Mouse (Mus musculus) CH12.LX (cell line): Measurements from ENCODE around the gene Fam13a. TPM values are rescaled to one million over a fixed set of nuclear protein-coding genes. Genes with fewer than 3 reads are reported as not detected.

ENCODE experiments used
- DNase-seq: peaks from one replicate; pipeline ENCODE4 v3.0.0-alpha.2; 2013; ENCODE audit errors: extremely low read depth
- H3K27ac ChIP-seq: 2 replicates; pipeline ENCODE4 v1.5.1; 2012; ENCODE audit warnings: low read depth, mild to moderate bottlenecking, control low read depth, moderate library complexity; ENCODE audit not compliant: insufficient read depth
- H3K27me3 ChIP-seq: replicated peaks from 2 replicates; pipeline ENCODE3; 2012; ENCODE audit warnings: inconsistent platforms
- H3K36me3 ChIP-seq, 2 experiments: replicated peaks in 1 of 2; 2 replicates each; pipeline versions ENCODE3 to v1.6.1; 2012; ENCODE audit warnings: inconsistent platforms in 1 of 2, low read length in 1 of 2, mild to moderate bottlenecking in 1 of 2, mixed read lengths in 1 of 2, moderate library complexity in 1 of 2; ENCODE audit not compliant: control insufficient read depth in 1 of 2, insufficient read depth in 1 of 2
- H3K4me1 ChIP-seq, 2 experiments: 2 replicates each; pipeline ENCODE4 v1.6.1; 2012; ENCODE audit warnings: inconsistent platforms in 1 of 2, moderate library complexity in 1 of 2; ENCODE audit not compliant: insufficient read depth in 2 of 2, control insufficient read depth in 1 of 2
- H3K4me2 ChIP-seq: 2 replicates; pipeline ENCODE4 v1.6.1; 2012; ENCODE audit warnings: low read depth, mild to moderate bottlenecking, control low read depth; ENCODE audit not compliant: poor library complexity, insufficient read depth, severe bottlenecking
- H3K4me3 ChIP-seq, 3 experiments: fragments of 150-350 bp in 1 of 3; sonication (generic) in 1 of 3; replicated peaks in 1 of 3; 2 replicates each; pipeline versions ENCODE3 to v1.5.1; 2011 to 2012; ENCODE audit warnings: low read depth in 2 of 3, low read length in 2 of 3, mild to moderate bottlenecking in 2 of 3, moderate library complexity in 2 of 3, control low read depth in 1 of 3, improper control_type of control experiment in 1 of 3, inconsistent platforms in 1 of 3, mixed read lengths in 1 of 3; ENCODE audit not compliant: poor library complexity in 1 of 3
- H3K79me2 ChIP-seq: replicated peaks from 2 replicates; pipeline ENCODE4 v1.6.1; 2012; ENCODE audit warnings: mild to moderate bottlenecking, moderate library complexity; ENCODE audit not compliant: control insufficient read depth, poor library complexity, insufficient read depth, severe bottlenecking; ENCODE audit errors: extremely low read depth
- H3K9ac ChIP-seq: 2 replicates; pipeline ENCODE4 v1.6.1; 2012; ENCODE audit warnings: low read depth, mild to moderate bottlenecking, control low read depth, moderate library complexity; ENCODE audit not compliant: insufficient read depth
- H3K9me3 ChIP-seq: replicated peaks from 2 replicates; pipeline ENCODE3; 2012; ENCODE audit warnings: low read length, inconsistent platforms, mixed read lengths
- CHD2 ChIP-seq: IDR thresholded peaks from 2 replicates; pipeline ENCODE4 v1.6.1; 2011; ENCODE audit warnings: low read length, improper control_type of control experiment
- E2F4 ChIP-seq: IDR thresholded peaks from 2 replicates; pipeline ENCODE4 v1.6.1; 2011; ENCODE audit warnings: low read depth, low read length, improper control_type of control experiment; ENCODE audit not compliant: insufficient replicate concordance
- ELF1 ChIP-seq: IDR thresholded peaks from 2 replicates; pipeline ENCODE4 v1.6.1; 2014; ENCODE audit warnings: low read depth, mild to moderate bottlenecking, inconsistent platforms, low read length, improper control_type of control experiment
- HCFC1 ChIP-seq: IDR thresholded peaks from 2 replicates; pipeline ENCODE4 v1.6.1; 2012; ENCODE audit warnings: low read depth, mild to moderate bottlenecking, inconsistent platforms, low read length, improper control_type of control experiment
- IRF4 ChIP-seq: IDR thresholded peaks from 2 replicates; pipeline ENCODE4 v1.6.1; 2014; ENCODE audit warnings: low read depth, mild to moderate bottlenecking, inconsistent platforms, low read length, improper control_type of control experiment
- JUND ChIP-seq: conservative IDR thresholded peaks from 2 replicates; pipeline ENCODE4 v1.6.1; 2011; ENCODE audit warnings: low read depth, low read length, improper control_type of control experiment
- KAT2A ChIP-seq: IDR thresholded peaks from 2 replicates; pipeline ENCODE4 v1.6.1; 2012; ENCODE audit warnings: low read length, improper control_type of control experiment, inconsistent platforms; ENCODE audit not compliant: insufficient replicate concordance
- MAFK ChIP-seq: IDR thresholded peaks from 2 replicates; pipeline ENCODE4 v1.6.1; 2011; ENCODE audit warnings: low read length, improper control_type of control experiment; ENCODE audit not compliant: insufficient replicate concordance
- MAX ChIP-seq: IDR thresholded peaks from 2 replicates; pipeline ENCODE4 v1.6.1; 2011; ENCODE audit warnings: low read length, improper control_type of control experiment
- MAZ ChIP-seq: IDR thresholded peaks from 2 replicates; pipeline ENCODE4 v1.6.1; 2012; ENCODE audit warnings: low read depth, mild to moderate bottlenecking, inconsistent platforms, low read length, improper control_type of control experiment, moderate library complexity
- MEF2A ChIP-seq: IDR thresholded peaks from 2 replicates; pipeline ENCODE4 v1.6.1; 2014; ENCODE audit warnings: low read depth, mild to moderate bottlenecking, inconsistent platforms, low read length, improper control_type of control experiment, borderline replicate concordance
- MXI1 ChIP-seq: IDR thresholded peaks from 2 replicates; pipeline ENCODE4 v1.6.1; 2011; ENCODE audit warnings: mild to moderate bottlenecking, low read depth, low read length, improper control_type of control experiment
- MYC ChIP-seq: IDR thresholded peaks from 2 replicates; pipeline ENCODE4 v1.6.1; 2011; ENCODE audit warnings: low read depth, mild to moderate bottlenecking, improper control_type of control experiment, low read length
- PAX5 ChIP-seq: IDR thresholded peaks from 2 replicates; pipeline ENCODE4 v1.6.1; 2012; ENCODE audit warnings: low read length, inconsistent platforms, mixed read lengths
- RAD21 ChIP-seq: IDR thresholded peaks from 2 replicates; pipeline ENCODE4 v1.6.1; 2011; ENCODE audit warnings: low read depth, mild to moderate bottlenecking, low read length, improper control_type of control experiment, moderate library complexity
- SMC3 ChIP-seq: IDR thresholded peaks from 2 replicates; pipeline ENCODE4 v1.6.1; 2011; ENCODE audit warnings: low read depth, low read length, improper control_type of control experiment
- TCF12 ChIP-seq: IDR thresholded peaks from 2 replicates; pipeline ENCODE4 v1.6.1; 2014; ENCODE audit warnings: low read depth, mild to moderate bottlenecking, inconsistent platforms, low read length, improper control_type of control experiment
- UBTF ChIP-seq: IDR thresholded peaks from 2 replicates; pipeline ENCODE4 v1.6.1; 2012; ENCODE audit warnings: low read depth, mild to moderate bottlenecking, inconsistent platforms, low read length, improper control_type of control experiment, moderate library complexity
- USF2 ChIP-seq: conservative IDR thresholded peaks from 2 replicates; pipeline ENCODE4 v1.6.1; 2011; ENCODE audit warnings: low read depth, low read length, improper control_type of control experiment
- ZC3H11A ChIP-seq: IDR thresholded peaks from 2 replicates; pipeline ENCODE4 v1.6.1; 2012; ENCODE audit warnings: low read depth, mild to moderate bottlenecking, inconsistent platforms, low read length, improper control_type of control experiment
- ZMIZ1 ChIP-seq: IDR thresholded peaks from 2 replicates; pipeline ENCODE4 v1.6.1; 2012; ENCODE audit warnings: low read depth, mild to moderate bottlenecking, inconsistent platforms, low read length, improper control_type of control experiment
- ZNF384 ChIP-seq: IDR thresholded peaks from 2 replicates; pipeline ENCODE4 v1.6.1; 2012; ENCODE audit warnings: low read depth, low read length, improper control_type of control experiment, inconsistent platforms
- dilution Hi-C: fragments of 300-500 bp; cut with MboI; formaldehyde crosslinking; loops from 2 replicates; pipeline ENCODE4 v1.14.3; 2020; ENCODE audit warnings: low sequenced_read_pairs; ENCODE audit not compliant: extremely low pct_unique_long_range_greater_than_20kb, extremely low pct_ligation_motif_present
- in situ Hi-C: fragments of 300-500 bp; cut with MboI; formaldehyde crosslinking; loops from 3 replicates; pipeline ENCODE4 v1.14.3; 2019; ENCODE audit warnings: low sequenced_read_pairs, low pct_ligation_motif_present, low pct_unique_long_range_greater_than_20kb, mixed read lengths
- polyA plus RNA-seq: library from polyadenylated mRNA; unstranded; fragments of >175 nt; gene quantifications from 2 replicates; pipeline ENCODE4 v1.2.1, GENCODE M21; 2012; ENCODE audit warnings: low read depth; ENCODE audit not compliant: insufficient read length
- total RNA-seq, 2 experiments: library from RNA; depleted of rRNA; stranded (reverse); fragments of 300-350 nt in 1 of 2; fragments of >200 nt in 1 of 2; gene quantifications; 2 replicates each; pipeline ENCODE4 v1.2.3; 2012 to 2014

Gene Fam13a
- total and polyA plus RNA-seq, 3 experiments = 0.17 to 0.21 TPM; not detected in 1

DNA sequence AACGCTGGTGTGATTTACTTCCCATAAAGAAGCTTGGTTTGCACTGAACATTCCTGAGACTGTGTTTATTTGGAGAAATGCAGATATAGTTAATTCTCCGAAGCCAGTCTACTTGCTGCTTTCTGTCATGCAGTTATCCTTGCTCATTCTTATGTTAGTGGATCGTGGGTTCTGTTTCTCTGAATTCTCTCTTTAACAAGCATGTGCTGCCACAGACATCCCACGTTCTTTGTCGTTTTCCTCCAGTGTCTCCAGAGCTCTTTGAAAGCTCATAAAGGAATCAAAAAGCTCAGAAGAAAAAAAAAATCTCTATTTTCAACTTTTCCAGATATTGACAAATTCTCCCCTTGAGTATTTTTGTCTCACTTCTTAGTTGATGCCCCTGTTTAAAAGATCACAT, 110.4 kb downstream of the Fam13a start:
- Histone ChIP-seq H3K79me2 (no peaks in the 10 kb centered on the region), H3K9me3 (no peaks in the 10 kb centered on the region), H3K36me3 (peaks cover 0 to 31% of the 10 kb centered on the region in 2 experiments), H3K27ac (no peak overlapping the region), H3K4me3 (no peak overlapping the region), H3K4me2 (no peak overlapping the region), H3K9ac (no peak overlapping the region), H3K4me1 (peaks cover 0 to 19% of the 10 kb centered on the region in 2 experiments; a peak in 2 of 4 replicates), H3K27me3 (no peaks in the 10 kb centered on the region)
- TF ChIP-seq UBTF (no peak), ZMIZ1 (no peak), ZC3H11A (no peak), MYC (no peak), PAX5 (no peak), ELF1 (no peak), TCF12 (no peak), HCFC1 (no peak), USF2 (no peak), RAD21 (no peak)
- dilution Hi-C loops (no loop called here), in situ Hi-C loops (no loop called here)
- DNase-seq = no peak

GRCm38 (mm10) chr6:58913551-58913950, 110.8 kb downstream of the Fam13a start:
- dilution Hi-C loops = no loop called here
- Histone ChIP-seq H3K4me3 (no peak overlapping the region), H3K36me3 (peaks cover 0 to 27% of the 10 kb centered on the region in 2 experiments), H3K4me2 (no peak overlapping the region), H3K4me1 (peaks cover 0 to 19% of the 10 kb centered on the region in 2 experiments; a peak in 2 of 4 replicates), H3K9ac (no peak overlapping the region), H3K9me3 (no peaks in the 10 kb centered on the region), H3K27ac (no peak overlapping the region)
- no peak for DNase-seq
- TF ChIP-seq MXI1 = no peak
- no peak for TF ChIP-seq HCFC1
- no peak for TF ChIP-seq USF2
- TF ChIP-seq CHD2 = no peak
- TF ChIP-seq IRF4 = no peak
- TF ChIP-seq MYC = no peak
- TF ChIP-seq TCF12 = no peak
- no peak for TF ChIP-seq MEF2A
- TF ChIP-seq ZNF384 = no peak
- TF ChIP-seq MAZ = no peak
- no peak for TF ChIP-seq MAX
- no peak for TF ChIP-seq SMC3
- no peak for TF ChIP-seq MAFK
- no peak for TF ChIP-seq ELF1
- no peak for TF ChIP-seq KAT2A
- TF ChIP-seq JUND = no peak
- TF ChIP-seq E2F4 = no peak
- TF ChIP-seq, all 38 proteins: peak for 0
- no peaks in the 10 kb centered on the region for H3K27me3 ChIP-seq
- H3K79me2 ChIP-seq = no peaks in the 10 kb centered on the region
- in situ Hi-C loops = no loop called here
